Mouse (Mus musculus): ENCODE data around the gene Myl6.

DNA sequence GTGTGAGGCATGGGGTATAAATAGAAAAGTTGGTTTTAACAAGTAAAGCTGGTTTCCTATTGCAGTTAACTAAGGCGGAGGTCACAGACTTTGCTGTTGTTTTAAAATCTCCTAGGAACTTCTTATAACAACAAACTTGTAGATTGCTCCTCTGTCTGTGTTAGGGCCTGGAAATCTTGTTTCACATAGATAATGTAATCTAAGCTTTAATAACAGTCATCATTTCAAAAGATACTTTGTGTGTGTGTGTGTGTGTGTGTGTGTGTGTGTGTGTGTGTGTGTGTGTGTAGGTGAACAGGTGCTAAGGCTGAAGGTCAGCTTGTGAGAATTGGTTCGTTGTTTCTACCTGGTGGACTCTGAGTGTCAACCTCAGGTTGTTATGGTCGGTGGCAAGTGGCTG, 10.1 kb upstream of the Myl6 start:
- TF ChIP-seq POLR2A (IDR thresholded peaks at IDR 0.05; ENCODE audit: control insufficient read depth, extremely low read depth, insufficient read depth, low read length, poor library complexity) (no peak), CTCF (IDR thresholded peaks at IDR 0.05; ENCODE audit: borderline replicate concordance, control insufficient read depth, extremely low read depth, insufficient read depth, low read length, poor library complexity) (no peak)
